Mouse (Mus musculus): ENCODE measurements around the gene Mettl26. TPM values are rescaled to one million over a fixed set of nuclear protein-coding genes. Genes with fewer than 3 reads are reported as not detected.
"Not testable (repeated sequence)": the region's sequence is repeated elsewhere in the genome, so short reads cannot be mapped to it uniquely, and the experiment has no call there.

Mettl26 gene
- total RNA-seq, 2 experiments from 2014 or later, result 36.3 to 37.7 TPM

DNA sequence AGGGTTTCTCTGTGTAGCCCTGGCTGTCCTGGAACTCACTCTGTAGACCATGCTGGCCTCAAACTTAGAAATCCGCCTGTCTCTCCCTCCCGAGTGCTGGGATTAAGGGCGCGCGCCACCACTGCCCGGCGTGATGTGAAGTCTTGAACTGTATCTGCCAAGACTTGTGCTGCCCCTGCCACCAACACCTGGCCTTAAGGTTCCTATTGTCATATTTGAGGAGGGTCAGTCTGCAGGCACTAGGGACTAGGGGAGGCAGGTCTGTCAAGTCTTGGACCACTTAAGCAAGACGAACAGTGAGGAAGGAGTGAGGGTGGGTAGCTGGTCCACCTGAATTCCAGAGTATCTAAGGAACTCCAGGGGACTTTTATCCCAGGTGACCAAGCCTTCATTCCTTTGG lies 5.4 kb upstream of the Mettl26 start:
- DNase-seq, result no peak

DNA sequence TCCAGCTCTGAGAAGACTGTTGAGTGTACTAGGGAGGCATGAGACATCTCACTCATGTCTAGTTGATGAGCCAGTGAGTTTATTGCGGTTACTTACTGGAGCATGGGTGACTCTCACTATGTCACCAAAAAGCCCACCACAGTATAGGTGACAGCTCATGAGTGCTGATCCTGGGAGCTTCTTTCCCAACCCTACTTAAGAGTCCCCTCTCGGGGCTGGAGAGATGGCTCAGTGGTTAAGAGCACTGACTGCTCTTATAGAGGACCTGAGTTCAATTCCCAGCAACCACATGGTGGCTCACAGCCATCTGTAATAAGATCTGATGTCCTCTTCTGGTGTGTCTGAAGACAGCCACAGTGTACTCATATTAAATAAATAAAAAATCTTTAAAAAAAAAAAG lies 4.9 kb upstream of the Mettl26 start:
- no peak for DNase-seq

DNA sequence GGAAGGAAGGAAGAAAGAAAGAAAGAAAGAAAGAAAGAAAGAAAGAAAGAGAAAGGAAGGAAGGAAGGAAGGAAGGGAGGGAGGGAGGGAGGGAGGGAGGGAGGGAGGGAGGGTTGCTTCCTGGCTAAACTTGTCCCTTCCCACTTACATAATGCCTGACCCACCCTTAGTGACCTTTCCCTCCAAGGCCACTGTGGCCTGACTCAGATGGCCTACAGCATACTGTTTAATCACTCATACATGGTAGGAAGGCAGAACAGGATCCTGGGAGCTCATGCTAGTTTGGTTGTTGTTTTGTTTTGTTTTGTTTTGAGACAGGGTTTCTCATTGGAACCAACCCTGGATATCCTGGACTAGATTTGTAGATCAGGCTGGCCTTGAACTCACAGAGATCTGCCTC lies 3.3 kb upstream of the Mettl26 start:
- not testable (repeated sequence) for DNase-seq

DNA sequence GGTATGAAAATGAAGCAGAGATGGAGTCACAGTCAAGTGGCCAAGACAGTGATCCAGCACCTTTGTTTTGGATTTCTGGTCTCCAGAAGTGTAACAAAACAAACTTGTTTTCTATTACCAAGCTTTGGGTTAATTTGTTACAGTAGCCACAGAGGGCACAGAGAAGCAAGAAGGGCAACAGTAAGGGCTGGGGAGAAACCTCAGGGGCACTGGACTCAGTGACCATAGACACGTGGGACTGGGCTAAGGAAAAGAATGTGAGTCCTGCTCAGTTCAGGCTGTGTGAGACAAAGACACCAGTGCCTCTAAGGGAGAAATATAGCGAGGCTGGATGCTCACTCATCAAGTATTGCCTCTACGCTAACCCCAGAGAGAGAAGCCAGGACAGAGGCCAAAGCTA lies 2.2 kb upstream of the Mettl26 start:
- DNase-seq, result no peak

DNA sequence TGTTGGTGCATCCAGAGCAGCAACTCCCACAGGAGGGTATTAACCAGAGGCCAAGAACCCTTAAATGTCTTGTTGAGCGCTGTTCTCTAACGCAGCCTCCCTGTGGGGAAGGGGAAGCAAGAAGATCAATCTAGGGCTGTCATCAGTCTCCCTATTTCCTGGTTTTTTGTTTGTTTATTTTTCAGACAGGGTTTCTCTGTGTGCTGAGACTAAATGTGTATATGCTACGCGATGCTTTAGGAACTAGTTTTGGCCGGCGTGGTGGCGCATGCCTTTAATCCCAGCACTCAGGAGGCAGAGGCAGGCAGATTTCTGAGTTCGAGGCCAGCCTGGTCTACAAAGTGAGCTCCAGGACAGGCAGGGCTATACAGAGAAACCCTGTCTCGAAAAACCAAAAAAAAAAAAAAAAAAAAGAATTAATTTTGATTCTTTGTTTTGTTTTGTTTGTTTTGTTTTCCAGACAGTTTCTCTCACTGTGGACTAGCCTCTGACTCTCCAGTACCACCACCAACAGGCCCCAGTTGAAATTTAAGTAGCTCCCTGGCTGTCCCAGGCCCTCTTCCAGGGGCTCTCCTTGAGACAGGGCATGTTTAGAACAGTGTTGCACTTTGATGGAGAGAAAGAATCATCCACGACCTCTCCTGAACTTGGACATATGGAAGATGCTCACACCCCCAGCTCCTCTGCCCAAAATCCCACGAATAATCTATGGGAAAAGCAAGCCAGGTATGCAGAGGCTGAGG lies 1.3 kb upstream of the Mettl26 start:
- no peak for DNase-seq

DNA sequence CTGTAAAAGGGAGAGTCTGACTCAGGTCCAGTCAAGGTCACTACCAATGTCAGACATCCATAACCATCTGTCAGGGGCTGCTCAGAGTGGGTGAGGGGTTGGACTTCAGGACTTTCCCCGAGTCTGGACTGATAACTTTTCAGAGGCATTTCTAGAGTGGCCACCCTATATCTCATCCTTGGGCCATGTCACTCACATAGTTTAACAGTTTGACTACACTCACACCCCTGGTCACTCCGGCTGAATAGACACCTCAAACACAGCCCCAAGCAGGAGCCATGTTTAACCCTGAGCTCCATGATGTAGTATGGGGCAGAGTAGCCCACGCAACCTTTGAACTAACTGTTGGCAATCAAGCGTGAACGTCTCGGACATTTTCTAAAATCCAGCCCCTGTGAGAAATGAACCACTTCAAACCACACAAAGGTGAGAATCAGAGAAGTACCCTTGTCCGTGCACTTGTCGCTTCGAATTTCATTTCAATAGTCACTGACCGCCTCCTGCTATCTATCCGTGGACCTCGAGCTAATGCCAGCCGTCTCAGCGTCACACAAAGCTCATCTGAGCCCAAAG lies 640 bp upstream of the Mettl26 start:
- no peak for DNase-seq

DNA sequence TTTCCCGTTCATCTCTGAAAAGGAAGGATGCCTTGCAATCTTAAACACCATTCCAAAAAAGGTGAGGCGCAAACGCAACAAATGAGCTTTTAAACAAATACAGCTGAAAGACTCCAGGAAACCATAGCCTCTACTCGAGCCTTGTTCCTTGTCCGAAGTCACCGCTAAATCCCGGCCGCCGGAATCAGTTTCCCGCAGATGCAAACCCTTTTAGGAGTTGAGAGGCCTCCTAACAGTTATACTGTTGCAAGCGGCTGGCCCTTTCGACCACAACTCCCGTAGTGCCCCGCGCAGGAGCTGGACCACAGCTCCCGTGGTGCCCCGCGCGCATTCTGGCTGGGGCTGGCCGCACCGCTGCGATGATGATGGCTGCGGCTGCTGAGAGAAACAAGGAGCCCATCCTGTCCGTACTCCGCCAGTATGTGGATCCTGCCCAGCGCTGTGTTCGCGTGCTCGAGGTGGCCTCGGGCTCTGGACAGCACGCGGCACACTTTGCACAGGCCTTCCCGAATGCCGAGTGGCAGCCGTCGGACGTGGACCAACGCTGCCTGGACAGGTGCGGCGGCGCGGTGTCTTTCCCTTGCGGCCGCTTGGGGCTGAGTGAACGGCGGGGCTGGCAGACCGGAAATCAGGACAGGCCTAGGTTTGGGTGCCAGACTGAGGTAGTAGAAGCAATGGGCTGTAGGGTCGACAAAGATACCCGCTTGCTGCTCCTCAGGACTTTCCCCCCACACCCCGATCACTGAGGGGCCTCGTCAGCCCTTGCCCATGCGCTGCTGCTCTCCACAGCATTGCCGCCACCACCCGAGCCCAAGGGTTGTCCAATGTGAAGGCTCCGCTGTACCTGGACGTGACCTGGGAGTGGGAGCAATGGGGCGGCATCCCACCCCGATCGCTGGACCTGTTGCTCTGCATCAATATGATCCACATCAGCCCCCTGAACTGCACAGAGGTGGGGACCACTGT lies 580 bp downstream of the Mettl26 start:
- peak; percentile 89 to 91 for DNase-seq

DNA sequence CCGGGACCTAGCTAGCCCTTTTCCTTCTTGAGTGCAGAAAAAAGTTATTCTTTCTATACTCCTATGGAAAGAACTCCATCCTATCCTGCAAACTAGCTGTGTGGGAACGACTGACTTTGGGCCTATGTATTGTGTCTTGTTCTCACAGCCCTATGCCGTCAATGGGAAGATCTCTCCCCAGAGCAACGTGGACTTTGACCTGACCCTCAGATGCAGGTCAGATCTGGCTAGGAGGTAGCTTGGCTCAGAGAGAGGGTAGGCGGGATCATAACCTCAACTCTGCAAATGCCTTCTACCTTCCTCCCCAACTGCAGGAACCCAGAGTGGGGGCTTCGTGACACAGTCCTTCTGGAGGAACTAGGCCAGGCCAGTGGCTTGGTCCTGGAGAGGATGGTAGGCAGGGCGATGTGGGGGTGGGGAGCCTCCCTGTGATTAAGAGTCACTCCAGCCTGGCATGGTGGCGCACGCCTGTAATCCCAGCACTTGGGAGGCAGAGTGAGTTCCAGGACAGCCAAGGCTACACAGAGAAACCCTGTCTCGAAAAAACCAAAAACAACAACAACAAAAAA lies 1.6 kb downstream of the Mettl26 start:
- no peak for DNase-seq

DNA sequence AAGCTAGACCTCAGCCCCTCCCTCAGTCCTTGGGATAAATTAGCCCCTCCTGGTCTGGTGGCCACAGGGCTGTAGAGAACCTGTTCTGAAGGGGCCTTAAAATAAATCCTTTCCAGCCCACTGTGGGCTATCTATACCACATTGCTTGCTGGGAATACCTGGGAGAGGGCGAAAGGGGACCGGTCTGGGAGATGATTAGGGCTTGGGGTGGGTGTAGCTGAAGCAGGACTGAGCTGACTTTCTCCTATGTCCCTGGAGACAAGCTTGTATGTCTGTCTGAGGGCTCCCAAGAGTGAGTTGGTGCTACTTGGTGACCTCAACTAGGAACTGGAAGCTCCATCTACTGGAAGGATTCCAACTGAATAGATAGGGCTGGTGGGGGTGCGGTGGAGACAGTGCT lies 2.2 kb downstream of the Mettl26 start:
- DNase-seq, result no peak

DNA sequence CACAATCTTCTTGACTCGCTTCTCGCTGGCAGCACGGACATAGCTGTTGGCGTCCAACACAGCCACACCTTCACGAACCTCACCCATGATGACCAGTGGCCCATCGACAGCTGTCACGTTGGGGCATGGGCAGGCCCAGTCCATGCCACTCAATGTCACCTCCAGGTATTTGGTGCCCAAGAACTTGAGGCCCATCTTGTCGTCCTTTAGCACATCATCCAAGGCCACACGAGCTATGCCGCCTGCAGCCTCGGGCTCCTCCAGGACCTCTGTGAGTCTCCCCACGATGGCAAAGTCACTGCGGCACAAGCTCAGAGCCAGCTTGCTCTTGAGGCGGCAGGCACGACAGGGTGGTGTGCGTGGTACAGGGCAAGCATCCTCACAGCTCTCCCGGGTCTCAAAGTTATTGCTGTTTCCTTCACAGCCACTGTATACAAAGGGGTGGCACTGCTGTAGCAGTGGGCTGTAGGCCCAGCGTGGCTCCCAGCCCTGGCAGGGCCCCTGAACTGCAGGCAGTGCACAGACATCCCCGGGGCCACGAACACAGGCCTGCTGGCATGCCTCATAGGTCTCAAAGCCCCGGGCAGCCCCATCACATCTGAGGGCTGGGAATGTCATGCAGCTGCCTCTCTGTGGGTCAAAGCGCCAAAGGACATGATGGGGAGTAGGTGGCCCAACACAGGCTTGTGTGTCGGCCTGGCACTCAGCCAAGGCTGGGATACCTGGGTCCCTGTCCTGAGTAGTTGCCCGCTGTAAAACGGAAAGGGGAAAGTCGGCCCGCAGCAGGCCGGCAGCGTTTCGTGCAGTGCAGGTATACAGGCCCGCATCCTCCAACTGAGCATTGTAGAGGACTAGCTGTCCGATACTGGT lies 3.1 kb downstream of the Mettl26 start:
- no peak for DNase-seq

DNA sequence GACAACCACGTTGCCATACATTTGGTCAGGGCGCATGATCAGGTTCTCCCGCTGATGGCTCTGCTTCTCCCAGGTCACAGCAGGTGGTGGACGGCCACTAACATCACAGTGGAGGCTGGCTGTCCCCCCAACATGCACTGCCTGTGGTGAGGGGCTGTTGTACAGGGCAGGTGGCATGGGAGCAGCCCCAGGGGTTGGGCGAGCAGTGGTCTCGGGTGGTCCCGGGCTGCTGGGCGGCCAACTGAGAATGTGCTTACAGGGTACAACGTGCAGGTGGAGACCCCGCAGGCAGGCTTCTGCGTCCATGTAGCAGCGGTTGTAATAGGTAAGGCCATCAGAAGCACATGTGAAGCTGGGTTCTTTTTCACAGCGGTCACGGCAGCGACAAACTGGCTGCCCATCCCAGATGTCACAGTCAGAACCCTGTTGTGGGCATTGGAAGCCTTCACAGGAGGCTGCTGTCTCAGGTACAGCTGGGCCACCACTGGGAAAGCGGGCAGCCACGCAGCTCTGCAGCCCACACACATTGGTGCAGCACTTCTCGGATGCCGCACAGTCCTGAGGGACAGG lies 3.8 kb downstream of the Mettl26 start:
- DNase-seq, result no peak

DNA sequence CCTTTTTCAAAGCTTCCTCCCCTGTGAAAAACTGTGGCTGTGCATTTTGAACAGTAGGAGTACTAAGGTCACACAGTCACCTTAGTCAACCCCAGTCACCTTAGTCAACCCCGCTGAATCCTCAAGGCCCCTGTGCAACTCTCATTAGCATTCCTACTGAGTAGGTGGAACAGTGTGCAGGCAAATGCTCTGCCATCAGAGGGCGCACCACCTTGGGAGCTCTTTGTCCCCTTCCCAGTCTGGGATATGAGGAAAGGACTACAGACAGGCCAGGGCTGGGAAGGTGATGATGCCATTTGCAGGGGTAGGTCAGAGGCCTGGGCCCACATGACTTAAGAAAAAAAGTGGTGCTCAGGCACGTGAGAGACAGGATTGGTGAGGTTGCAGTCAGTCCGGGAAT lies 4.4 kb downstream of the Mettl26 start:
- no peak for DNase-seq

DNA sequence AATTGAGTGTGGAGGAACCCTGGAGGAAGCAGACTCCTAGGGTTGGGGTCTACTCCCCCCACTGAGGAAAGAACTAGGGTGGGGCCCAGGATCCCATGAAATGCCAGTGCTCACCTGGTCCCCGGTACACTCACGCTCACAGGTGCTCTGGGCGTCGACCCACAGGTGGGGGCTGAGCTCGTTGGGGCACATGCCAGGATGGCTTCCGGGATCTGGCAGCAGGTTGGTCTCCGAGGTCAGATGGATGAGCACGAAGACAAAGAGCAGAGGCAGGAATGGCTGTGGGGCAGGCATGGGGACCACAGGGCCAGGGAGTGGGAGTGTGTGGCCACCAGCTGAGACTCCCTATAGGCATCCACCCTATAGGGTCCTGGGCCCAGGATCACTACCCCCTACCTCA lies 4.9 kb downstream of the Mettl26 start:
- DNase-seq, result no peak

DNA sequence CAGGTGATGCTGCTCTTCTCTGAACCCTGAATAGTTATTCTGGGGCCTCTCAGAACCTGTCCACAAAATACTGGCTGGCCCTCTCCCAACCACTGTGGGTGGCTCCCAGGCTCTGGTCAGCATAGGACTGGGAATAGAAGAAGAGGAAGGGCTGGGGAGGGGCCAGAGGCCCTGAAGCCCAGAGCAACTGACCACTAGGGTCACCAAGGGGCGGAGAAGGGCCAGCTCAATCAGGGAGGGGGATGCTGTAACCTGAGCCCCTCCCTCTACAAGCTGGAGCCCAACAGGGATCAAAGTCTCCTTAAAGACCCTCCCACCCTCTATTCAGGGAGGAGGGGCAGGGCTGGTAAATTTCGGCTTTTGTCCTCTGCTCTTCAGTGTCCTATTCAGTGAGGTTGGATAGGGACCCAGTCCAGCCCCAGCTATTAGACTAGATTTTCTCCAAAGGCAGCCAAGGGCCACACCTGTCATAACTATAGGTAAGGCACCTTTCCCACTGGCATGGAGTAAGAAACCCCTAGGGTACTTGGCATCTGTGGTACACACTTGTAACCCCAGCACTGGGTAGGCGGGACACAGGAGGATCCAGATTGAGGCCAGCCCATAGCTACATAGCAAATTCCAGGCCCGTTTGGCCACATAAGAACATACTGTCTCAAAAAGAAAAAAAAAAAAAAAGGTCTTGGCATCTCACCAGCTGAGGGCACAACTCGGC lies 5.5 kb downstream of the Mettl26 start, which contains the start of gene Wfikkn1:
Gene Wfikkn1, minus strand, starts transcription at position 663 of the 715 bp plus-strand sequence.
- no peak for DNase-seq

DNA sequence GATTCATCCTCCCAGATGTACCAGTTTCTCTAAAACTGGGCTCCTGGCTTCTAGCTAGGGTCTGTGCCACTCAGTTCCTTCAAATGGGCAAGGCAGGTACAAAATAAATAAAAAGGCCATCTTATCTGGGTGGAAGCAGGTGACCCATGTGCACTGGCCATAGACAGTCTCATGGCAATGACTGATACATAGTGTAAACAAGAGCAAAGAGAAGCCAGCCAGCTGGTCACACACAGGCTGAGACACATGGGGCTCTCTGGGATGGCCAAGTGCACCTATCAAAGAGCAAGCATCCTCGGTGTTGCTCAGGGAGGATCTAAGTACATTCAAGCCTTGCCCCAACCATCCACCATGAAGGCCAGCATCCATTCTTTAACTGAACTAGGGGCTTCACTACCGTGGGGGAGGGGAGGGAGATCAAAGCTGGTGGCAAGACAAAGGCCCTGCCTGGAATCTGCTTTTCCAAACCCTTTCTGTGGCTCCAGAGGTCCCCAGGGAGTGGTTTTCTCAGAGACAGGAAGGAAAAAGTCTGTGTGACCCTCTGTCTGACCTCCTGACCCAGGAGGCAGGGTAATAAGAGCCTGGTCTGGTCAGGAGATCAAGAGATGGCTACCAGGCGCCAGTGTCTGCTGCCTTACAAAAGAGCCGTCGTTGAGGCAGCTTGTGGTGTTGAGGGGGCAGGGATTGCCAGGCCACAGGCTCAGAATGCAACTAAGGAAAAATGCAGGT lies 6.2 kb downstream of the Mettl26 start:
- DNase-seq, result no peak

DNA sequence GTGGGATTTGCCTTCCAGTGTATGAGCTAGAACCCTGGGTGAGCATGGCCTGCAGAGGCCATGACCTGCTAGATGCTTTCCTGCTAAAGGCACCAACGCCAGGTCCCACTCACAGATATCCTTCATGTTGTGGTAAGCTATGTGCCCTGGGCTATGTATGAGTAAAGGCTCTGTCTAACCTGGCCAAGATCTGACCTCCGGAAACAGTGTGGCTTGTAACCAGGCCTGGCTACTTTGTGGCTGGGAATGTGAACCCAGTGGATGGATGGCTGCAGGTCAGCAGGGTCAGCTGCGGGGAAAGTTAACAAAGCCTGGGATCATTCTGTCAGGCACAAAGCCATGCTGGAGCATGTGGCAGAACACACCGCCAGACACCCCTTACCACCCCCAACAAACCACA lies 6.8 kb downstream of the Mettl26 start:
- DNase-seq, result no peak

DNA sequence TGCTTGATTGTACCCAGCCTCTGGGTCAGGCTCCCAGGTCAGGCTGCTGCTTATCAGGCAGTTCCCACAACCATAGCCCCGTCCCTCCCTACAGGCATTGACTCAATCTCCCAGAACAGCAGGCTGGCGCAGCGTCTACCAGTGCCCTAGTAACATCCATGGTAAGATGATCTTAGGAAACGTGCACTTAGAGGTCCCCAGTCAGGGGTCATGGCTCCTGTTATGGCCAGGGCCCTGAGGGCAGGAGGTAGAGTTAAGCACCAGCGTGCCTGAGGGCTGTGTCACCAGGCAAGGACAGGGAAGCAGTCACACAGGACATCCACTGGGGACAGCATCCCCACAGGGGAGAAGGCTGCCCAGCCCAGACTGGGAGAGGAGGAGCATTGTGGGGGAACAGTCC lies 7.4 kb downstream of the Mettl26 start:
- DNase-seq, result no peak

DNA sequence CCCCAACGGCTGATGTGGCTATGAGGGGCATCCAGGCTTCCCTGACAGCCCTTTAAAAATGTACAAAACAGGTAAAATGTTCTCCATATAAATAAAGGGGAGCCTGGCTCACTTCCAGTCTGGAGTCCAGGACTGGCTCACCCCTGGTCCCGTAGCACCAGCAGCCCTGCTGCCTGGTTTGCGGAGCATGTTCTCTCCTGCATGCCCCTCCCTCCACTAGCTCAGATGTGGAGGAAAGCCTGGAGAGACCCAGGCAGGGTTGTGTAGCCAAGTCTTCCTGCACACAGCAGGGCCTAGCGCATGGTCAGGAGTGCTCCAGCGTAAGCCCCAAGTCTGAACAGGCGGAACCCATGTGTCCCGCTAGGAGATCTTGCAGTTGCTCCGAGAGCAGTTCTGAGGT lies 8.4 kb downstream of the Mettl26 start:
- DNase-seq, result no peak

DNA sequence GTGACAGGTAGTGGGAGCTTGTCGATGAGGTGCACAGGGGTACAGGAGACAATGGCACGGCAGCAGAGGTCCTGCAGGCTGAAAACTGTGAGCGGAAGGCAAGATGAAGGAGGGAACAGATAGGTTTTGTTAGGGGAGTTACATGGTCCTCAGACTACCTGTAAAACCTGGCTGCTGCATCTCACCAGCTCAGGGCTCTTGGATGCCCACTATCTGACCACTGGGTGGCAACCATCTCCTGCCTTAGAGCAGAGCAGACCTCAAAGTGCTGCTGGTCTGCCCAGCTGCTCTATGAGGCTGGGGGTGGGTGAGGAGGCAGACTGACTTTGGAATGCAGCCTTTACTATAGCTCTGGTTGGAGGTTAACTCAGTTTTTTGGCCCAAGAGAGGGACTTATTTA lies 8.9 kb downstream of the Mettl26 start:
- DNase-seq, result no peak

DNA sequence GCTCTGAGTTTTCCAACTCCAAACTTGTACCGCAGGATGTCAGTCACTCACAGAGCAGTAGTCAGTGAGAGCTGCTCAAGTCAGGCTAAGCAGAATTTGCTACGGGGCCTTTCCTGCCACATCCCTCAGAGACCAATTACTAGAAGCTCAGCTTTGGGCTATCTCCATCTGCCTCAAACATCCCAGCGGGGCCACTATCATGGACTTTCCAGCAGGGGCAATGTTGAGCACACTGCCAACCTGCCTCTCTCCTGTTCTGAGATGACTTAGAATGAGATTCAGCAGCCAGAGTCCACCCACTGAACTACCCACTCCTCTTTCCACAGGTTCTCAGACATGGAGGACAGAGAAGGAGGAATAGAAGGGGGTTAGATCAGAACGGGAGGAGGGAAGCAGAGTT lies 10.8 kb downstream of the Mettl26 start:
- no peak for DNase-seq

All from layer of hippocampus, postnatal 36 days (tissue).